Mouse (Mus musculus) adrenal gland, postnatal 14 days (tissue): ENCODE data around the gene Ucp3. TPM values are rescaled to one million over a fixed set of nuclear protein-coding genes. Genes with fewer than 3 reads are reported as not detected.

Experiments
- DNase-seq: peaks from one replicate; pipeline ENCODE4 v3.0.0; 2021; ENCODE audit warnings: mixed read lengths
- total RNA-seq: library from RNA; stranded (reverse); gene quantifications from 2 replicates; pipeline ENCODE4 v1.2.3, GENCODE M21; 2021

The Ucp3 gene
- total RNA-seq, 1 experiment from 2014 or later: 43.0 TPM

DNA sequence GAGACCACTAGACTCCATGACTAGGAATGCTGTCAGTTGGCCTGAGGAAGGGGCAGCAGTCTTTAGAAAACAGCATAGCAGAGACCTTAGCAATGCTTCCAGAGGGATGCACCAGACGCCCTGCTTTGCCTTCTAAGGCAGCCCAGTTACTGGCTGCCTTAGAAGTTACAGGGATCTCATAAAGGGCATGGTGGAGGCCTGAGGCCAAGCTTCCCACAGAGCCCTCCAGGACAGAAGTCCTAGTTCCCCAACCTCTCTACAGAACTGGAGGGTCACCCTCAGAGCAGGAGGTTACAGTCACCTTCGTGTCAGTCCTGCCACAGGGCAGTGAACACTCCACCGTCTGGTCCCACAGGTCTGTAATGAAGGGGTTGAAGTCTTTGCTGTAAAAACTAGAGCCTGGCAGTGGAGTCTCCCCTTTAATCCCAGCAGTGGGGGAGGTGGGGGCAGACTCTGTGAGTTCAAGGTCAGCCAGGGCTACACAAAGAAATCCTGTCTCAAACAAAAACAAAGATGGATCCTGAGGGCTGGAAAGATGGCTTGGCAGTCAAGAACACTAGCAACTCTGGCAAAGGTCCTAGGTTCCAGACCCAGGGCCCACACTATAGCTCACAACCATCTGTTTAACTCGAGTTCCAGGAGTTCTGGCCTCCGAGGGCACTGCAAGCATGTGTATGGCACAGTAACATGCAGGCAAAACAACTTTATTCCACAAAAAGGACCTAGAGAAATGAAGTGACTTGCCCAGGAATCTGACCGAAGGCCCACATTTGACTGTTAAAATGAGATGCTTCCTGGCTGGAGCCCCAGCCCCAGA, 28.4 kb downstream of the Ucp3 start:
- DNase-seq: no peak

DNA sequence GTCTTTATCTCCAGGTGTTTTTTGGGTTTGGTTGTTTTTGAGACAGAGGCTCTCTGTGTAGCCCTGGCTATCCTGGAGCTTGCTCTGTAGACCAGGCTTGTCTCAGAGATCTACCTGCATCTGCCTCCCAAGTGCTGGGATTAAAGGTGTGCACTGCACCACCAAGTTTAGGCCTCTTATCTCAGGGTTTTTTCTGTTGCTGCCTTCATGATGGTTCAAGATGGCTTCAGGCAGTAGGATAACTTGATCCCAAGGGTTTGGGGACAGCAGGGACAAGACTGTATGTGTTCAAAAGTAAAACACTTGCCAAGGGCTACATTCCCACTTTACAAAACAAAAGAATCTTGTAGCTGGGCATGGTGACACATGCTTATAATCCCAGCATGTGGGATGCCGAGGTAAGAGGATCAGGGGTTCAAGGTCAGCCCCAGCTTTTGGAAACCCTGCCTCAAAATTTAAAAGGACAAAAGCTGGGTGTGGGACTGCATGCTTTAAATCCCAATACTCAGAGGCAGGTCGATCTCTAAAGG, 29.1 kb downstream of the Ucp3 start:
- no peak for DNase-seq

- DNase-seq: no peak
These were observed 29.7 kb downstream of the Ucp3 start for GRCm38 (mm10) chr7:100502374-100502922.

DNA sequence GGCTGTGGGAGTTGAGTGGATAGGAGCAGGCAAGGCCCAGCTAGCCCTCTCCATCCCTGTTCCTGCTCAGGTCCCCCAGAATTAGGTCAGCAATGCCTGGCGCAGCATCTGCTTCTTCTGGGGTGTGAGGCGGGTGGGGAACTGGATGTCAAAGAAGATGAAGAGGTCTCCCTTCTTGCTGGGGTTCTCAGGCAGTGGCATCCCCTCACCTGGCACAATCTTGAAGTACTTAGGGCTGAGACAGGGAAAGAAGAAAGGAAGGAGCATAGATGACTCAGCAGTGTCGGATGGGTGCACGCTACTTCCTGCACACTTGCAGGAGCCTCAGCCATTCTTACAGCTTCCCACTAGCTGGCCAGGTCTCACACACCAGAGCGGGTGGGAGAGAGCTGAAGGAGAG, 30.3 kb downstream of the Ucp3 start:
- no peak for DNase-seq

- DNase-seq: no peak
These were observed 32.1 kb downstream of the Ucp3 start for GRCm38 (mm10) chr7:100504740-100505487.

DNA sequence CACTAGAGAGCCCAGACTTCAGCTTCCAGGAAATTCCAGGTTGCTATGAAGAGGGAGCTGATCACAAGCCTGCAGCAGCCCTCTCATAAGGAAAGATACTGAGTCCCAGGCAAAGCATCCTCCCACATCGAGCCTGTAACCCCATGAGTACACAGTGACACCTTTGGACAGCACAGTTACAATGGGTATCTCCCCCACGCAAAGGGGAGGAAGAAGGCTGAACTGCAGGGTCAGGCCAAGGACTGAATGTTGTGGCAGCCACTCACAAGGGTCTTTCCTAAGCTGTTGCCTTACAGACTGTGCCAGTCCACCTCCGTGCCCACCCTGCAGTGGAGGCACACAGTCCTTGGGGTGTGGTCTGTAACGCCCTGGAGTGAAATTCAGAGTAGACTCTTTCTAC, 33.7 kb downstream of the Ucp3 start:
- no peak for DNase-seq

GRCm38 (mm10) chr7:100508670-100509069, 35.9 kb downstream of the Ucp3 start:
- DNase-seq: no peak

GRCm38 (mm10) chr7:100511602-100512001, 38.8 kb downstream of the Ucp3 start:
- DNase-seq: no peak

DNA sequence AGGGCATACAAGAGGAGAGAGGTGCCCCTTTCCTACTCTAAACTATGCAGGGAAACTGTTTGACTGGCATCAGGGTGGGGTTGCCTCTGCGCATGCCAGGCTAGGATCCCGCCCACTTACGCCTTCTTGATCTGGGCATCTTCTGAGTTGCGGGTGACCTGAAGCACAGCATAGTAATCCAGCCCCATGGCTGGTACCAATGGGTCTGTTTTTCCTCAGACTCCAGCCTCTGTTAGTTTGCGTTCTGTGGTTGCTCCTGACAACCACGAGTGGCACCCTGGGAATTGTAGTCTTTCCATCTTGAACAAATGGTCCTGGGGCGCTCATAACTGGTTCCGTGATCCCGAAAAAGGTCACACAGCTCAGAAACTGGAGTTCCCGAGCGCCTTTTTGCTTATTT, 41.8 kb downstream of the Ucp3 start, which contains the start of gene Dnajb13:
TSS of gene Dnajb13 (minus strand) at position 388 of the 400 bp plus-strand sequence.
- no peak for DNase-seq

- no peak for DNase-seq
These were observed 47.4 kb downstream of the Ucp3 start for GRCm38 (mm10) chr7:100520204-100520603.

DNA sequence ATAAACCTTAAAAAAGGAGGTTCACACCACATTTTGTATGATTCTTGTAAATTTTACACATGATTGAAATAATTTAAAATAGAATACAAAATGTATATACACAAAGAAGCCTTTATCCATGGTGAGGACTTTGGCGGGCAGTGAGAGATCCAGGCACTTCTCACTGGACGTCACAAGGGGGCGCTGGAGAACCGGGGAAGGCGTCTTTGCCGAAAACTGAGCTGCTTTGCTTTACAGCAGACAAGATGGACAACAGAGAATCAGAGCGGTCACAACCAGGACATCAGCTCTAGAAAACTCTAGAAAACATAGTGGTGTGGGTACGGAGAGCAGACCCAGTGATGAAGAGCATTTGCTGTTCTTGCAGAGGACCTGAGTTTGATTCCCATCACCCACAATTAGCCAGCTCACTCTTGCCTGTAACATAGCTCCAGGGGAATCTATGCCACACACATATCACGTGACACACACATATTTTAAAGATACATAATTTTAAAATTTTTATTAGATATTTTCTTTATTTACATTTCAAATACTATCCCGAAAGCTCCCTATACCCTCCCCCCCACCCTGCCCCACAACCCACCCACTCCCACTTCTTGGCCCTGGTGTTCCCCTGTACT, 48.0 kb downstream of the Ucp3 start:
- DNase-seq: peak; percentile 93

- no peak for DNase-seq
These were observed 49.4 kb downstream of the Ucp3 start for GRCm38 (mm10) chr7:100522222-100522621.

GRCm38 (mm10) chr7:100524669-100525068, 51.9 kb downstream of the Ucp3 start:
- no peak for DNase-seq

- no peak for DNase-seq
These were observed 58.0 kb downstream of the Ucp3 start for GRCm38 (mm10) chr7:100530766-100531165.

DNA sequence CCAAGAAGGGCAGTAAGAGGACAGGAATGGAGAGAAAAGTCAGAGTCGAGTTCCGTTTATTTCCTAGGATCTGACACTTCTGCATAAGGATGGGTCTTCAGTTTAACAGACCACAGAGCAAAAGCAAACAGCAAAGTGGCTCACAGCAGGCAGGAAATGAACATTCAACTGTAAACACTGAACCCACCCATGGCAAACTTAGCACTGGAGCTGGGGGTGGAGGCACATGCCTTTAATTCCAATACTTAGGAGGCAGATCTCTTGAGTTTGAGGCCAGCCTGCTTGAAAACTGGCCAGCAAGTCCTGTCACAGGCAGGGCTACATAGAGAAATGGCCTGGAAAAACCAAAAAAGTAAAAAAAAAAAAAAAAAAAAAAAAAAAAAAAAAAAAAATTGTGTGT, 60.7 kb downstream of the Ucp3 start:
- DNase-seq: no peak

DNA sequence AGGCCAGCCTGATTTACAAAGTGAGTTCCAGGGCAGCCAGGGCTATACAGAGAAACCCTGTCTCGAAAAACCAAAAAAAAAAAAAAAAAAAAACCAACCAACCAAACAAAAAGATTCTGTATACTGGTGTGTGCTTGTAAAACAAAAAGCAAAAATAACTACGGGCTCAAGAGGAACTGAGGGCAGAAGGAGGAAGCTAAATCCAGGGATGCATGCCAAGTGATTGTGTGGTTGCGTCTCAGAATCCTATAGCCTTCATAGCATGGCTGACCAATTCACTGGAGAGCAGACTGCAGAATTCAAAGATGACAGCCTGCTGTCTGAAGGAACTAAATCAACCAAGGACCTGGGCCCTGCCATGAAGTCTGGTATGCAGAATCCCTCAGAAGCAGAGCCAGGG, 61.4 kb downstream of the Ucp3 start:
- no peak for DNase-seq

GRCm38 (mm10) chr7:100535831-100536230, 63.0 kb downstream of the Ucp3 start:
- no peak for DNase-seq

Other genes with a start within 250 kb of the Ucp3 start
- 6.7 and 11.4 TPM in 2 replicates for gene Pgm2l1, start 245.6 kb upstream of the Ucp3 start, total RNA-seq
- 1.4 and 1.8 TPM in 2 replicates for gene P4ha3, start 187.5 kb upstream of the Ucp3 start, total RNA-seq
- 21.3 and 21.4 TPM in 2 replicates for gene C2cd3, start 100.8 kb upstream of the Ucp3 start, total RNA-seq
- gene Ppme1, start 100.7 kb upstream of the Ucp3 start, total RNA-seq: 53.4 and 55.1 TPM in 2 replicates
- gene Ucp2, start 20.3 kb downstream of the Ucp3 start, total RNA-seq: 355 and 500 TPM in 2 replicates
- gene Dnajb13, start 42.0 kb downstream of the Ucp3 start, total RNA-seq: 0.30 TPM in 1 of 2 replicates, not detected in the other
- gene Coa4, start 64.1 kb downstream of the Ucp3 start, total RNA-seq: 7.8 and 10.4 TPM in 2 replicates
- 68.0 TPM in 2 replicates for gene Rab6a, start 134.4 kb downstream of the Ucp3 start, total RNA-seq
- gene Mrpl48, start 135.3 kb downstream of the Ucp3 start, total RNA-seq: 59.8 and 60.9 TPM in 2 replicates
- gene Plekhb1, start 189.4 kb downstream of the Ucp3 start, total RNA-seq: 3.0 and 4.0 TPM in 2 replicates
- 67.5 and 69.9 TPM in 2 replicates for gene Fam168a, start 233.6 kb downstream of the Ucp3 start, total RNA-seq